Mouse (Mus musculus) heart, embryonic 11.5 days (tissue): ENCODE measurements around the gene Olfr51. TPM values are rescaled to one million over a fixed set of nuclear protein-coding genes. Genes with fewer than 3 reads are reported as not detected.

Experiments
- ATAC-seq: fragments of 200-750 bp; cut with Nextera tagmentation; replicated peaks from 2 replicates; pipeline ENCODE4 v1.8.0; 2017; ENCODE audit warnings: moderate library complexity; ENCODE audit not compliant: insufficient number of reproducible peaks, low FRiP score, low TSS enrichment
- H3K27ac ChIP-seq: fragments of 300-500 bp; sonication (generic); 2 replicates; pipeline ENCODE4 v1.5.1; 2014; ENCODE audit warnings: mild to moderate bottlenecking, low read depth, low read length
- H3K27me3 ChIP-seq: fragments of 300-500 bp; sonication (generic); 2 replicates; pipeline ENCODE4 v1.6.1; 2014; ENCODE audit warnings: mild to moderate bottlenecking, low read length, mixed read lengths; ENCODE audit not compliant: control insufficient read depth, insufficient read depth
- H3K36me3 ChIP-seq: fragments of 300-500 bp; sonication (generic); 2 replicates; pipeline ENCODE4 v1.6.1; 2014; ENCODE audit warnings: mild to moderate bottlenecking, low read length, moderate library complexity, mixed read lengths; ENCODE audit not compliant: control insufficient read depth, insufficient read depth
- H3K4me1 ChIP-seq: fragments of 300-500 bp; sonication (generic); 2 replicates; pipeline ENCODE4 v1.6.1; 2014; ENCODE audit warnings: low read length; ENCODE audit not compliant: control insufficient read depth, insufficient read depth
- H3K4me2 ChIP-seq: fragments of 300-500 bp; sonication (generic); 2 replicates; pipeline ENCODE4 v1.6.1; 2014; ENCODE audit warnings: mild to moderate bottlenecking, moderate library complexity
- H3K4me3 ChIP-seq: fragments of 300-500 bp; sonication (generic); 2 replicates; pipeline ENCODE4 v1.5.1; 2014; ENCODE audit warnings: low read depth, low read length
- H3K9ac ChIP-seq: fragments of 300-500 bp; sonication (generic); 2 replicates; pipeline ENCODE4 v1.6.1; 2014; ENCODE audit warnings: mild to moderate bottlenecking, low read depth, low read length, moderate library complexity
- H3K9me3 ChIP-seq: fragments of 300-500 bp; sonication (generic); replicated peaks from 2 replicates; pipeline ENCODE4 v1.6.1; 2016; ENCODE audit warnings: low read length; ENCODE audit not compliant: control insufficient read depth
- WGBS: fragments of 180-500 bp; shearing (Covaris S2); extraction: QIAGEN DNeasy Blood & Tissue Kit; methylation state at CpG from one replicate; pipeline ENCODE4 v1.1.7; 2014; ENCODE audit not compliant: insufficient replicate concordance; 5-methylcytosine and 5-hydroxymethylcytosine counted together
- polyA plus RNA-seq: library from polyadenylated mRNA; unstranded; fragments of >200 nt; fragmentation: Nextera tagmentation; extraction: Ambion mirVana; gene quantifications from 2 replicates; pipeline ENCODE4 v1.2.1, GENCODE M21; 2014

Gene Olfr51
- polyA plus RNA-seq, 1 experiment from 2014 or later, result not detected

DNA sequence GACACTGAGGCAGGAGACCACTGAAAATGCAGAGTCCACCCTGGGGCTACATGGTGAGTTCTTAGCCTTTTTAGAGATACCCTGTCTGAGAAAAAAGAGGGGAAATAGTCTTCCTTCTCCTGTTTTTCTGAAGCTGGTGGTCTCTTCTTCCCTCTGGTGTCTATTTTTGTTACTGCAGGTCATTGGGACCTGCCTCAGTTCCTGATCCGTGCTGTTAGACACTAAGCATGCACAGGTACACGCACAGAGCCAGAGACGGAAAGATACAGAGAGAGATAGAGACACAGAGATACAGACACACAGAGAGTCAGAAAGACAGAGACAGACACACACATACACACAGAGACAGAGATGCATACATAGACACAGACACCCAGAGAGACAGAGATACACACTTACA, 49.8 kb downstream of the Olfr51 start:
- H3K4me1 ChIP-seq, result no peaks in the 10 kb centered on the region
- no peaks in the 10 kb centered on the region for H3K36me3 ChIP-seq
- no peaks in the 10 kb centered on the region for H3K27me3 ChIP-seq
- no peak for ATAC-seq
- H3K27ac ChIP-seq, result no peak overlapping the region
- H3K9ac ChIP-seq, result no peak overlapping the region
- H3K4me2 ChIP-seq, result no peak overlapping the region
- no peaks in the 10 kb centered on the region for H3K9me3 ChIP-seq
- H3K4me3 ChIP-seq, result no peak overlapping the region
- 51% methylated on average over 3 of the region's 3 CpGs for WGBS

DNA sequence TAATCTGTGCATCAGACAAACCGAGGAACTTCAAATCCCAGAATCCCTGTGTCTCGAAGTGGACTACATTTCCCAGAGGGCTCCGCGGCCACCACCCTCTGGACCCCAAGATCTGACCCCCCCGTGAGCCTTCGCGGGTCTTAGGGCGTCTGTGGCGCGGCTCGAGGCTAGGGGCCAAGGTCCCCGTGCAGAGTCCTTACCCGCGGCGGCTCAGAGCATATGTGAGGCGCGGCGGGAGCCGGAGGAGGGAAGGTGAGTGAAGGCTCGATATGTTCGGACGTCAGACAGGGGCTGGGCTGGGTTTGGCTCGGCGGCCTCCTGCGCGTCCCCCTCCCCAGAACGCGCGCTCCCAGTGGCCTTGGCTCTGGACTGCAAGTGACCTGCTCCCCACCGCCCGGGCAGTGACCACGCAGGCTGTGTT, 55.8 kb downstream of the Olfr51 start, which contains the start of gene Zfp354a:
Zfp354a (plus strand) TSS at position 107 of the 421 bp plus-strand sequence.
- Histone ChIP-seq H3K9ac (peak within 1 kb of the TSS; percentile 85), H3K4me3 (peak within 1 kb of the TSS; percentile 86), H3K27me3 (no peaks in the 10 kb centered on the region), H3K27ac (peak within 1 kb of the TSS; percentile 64), H3K4me1 (peaks cover 4% of the 10 kb centered on the region), H3K36me3 (peaks cover 3% of the 10 kb centered on the region; the same call in 1 of the 2 replicates), H3K4me2 (peak within 1 kb of the TSS; percentile 72), H3K9me3 (no peaks in the 10 kb centered on the region)
- peak; percentile 87 for ATAC-seq
- 0% methylated on average over 32 of the region's 32 CpGs for WGBS

Other genes with a start within 250 kb of the Olfr51 start
- gene Zfp354c, start 175.9 kb upstream of the Olfr51 start, polyA plus RNA-seq, result 16.9 and 20.4 TPM in 2 replicates
- gene Zfp879, start 162.0 kb upstream of the Olfr51 start, polyA plus RNA-seq, result 0.50 and 0.63 TPM in 2 replicates
- gene Grm6, start 152.9 kb upstream of the Olfr51 start, polyA plus RNA-seq, result 0.04 TPM in 1 of 2 replicates, not detected in the other
- 2.8 and 4.6 TPM in 2 replicates for gene Zfp454, start 115.9 kb upstream of the Olfr51 start, polyA plus RNA-seq
- gene Zfp2, start 87.4 kb upstream of the Olfr51 start, polyA plus RNA-seq, result 9.2 and 11.2 TPM in 2 replicates
- gene Zfp354b, start 72.0 kb upstream of the Olfr51 start, polyA plus RNA-seq, result 0.30 and 0.82 TPM in 2 replicates
- gene 4933414I15Rik, start 59.8 kb upstream of the Olfr51 start, polyA plus RNA-seq, result not detected in 2 replicates
- not detected in 2 replicates for gene Prop1, start 49.8 kb upstream of the Olfr51 start, polyA plus RNA-seq
- gene Olfr1378, start 37.1 kb upstream of the Olfr51 start, polyA plus RNA-seq, result not detected in 2 replicates
- gene Olfr1377, start 21.6 kb upstream of the Olfr51 start, polyA plus RNA-seq, result not detected in 2 replicates
- not detected in 2 replicates for gene Olfr54, start 10.6 kb downstream of the Olfr51 start, polyA plus RNA-seq
- not detected in 2 replicates for gene Olfr1375, start 44.5 kb downstream of the Olfr51 start, polyA plus RNA-seq
- gene Zfp354a, start 55.7 kb downstream of the Olfr51 start, polyA plus RNA-seq, result 6.6 and 8.2 TPM in 2 replicates
- gene Gm12569, start 216.9 kb downstream of the Olfr51 start, polyA plus RNA-seq, result not detected in 2 replicates